Mouse (Mus musculus): ENCODE measurements around the gene Cyp27b1. TPM values are rescaled to one million over a fixed set of nuclear protein-coding genes. Genes with fewer than 3 reads are reported as not detected.

Cyp27b1 gene
- polyA plus RNA-seq, 1 experiment: 0.32 TPM

DNA sequence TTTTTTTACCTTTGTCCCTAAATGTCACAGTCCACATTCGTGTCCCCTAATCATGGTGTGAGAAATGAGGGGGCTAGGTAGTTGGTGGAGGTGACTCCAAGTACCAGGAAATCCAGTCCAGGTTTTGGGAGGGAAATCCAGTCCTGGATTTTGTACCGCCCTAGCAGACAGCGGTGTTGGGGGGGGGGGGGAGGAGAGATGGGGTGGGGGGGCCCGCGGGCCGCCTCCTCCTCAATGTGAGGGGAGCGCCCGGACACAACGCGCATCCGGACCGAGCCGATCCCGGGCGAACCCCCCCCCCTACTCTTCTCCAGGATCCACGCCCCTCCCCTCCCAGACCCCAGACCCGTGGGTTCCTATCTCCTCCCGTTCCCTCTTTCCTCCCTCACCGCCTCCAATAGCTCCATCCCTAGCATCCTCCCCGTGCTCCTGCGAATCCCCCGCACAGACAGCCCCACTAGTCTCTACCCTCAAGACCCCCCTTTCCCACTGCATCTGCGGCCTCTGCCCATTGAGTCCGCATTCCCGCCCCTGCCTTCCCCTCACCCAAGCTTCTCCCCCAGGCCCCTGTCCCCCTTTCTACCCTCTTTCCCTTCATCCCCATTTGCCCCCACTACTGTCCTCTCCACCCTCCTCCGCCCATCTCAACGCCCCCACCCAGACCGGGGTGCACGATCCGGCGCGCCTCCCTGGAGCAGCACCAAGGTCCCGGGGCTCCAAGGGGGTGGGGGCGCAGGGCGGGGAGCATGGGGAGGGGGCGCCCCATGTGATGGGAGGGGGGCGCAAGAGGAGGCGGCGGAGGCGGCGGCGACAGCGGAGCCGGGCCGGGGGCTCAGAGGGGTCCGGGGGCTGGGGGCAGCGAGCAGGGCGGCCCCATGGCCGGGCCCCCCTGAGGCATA is 30.9 kb downstream of the Cyp27b1 start:
- no peak for TF ChIP-seq POLR2A (IDR thresholded peaks at IDR 0.05; ENCODE audit: control insufficient read depth, extremely low read depth, insufficient read depth, low read length, poor library complexity)
- TF ChIP-seq CTCF (IDR thresholded peaks at IDR 0.05; ENCODE audit: borderline replicate concordance, control insufficient read depth, extremely low read depth, insufficient read depth, low read length, poor library complexity): no peak
- no peak overlapping the region for H3K27ac ChIP-seq (ENCODE audit: control insufficient read depth, insufficient read depth, low read length)
- no peak for DNase-seq
- no peak overlapping the region for H3K4me3 ChIP-seq (ENCODE audit: control insufficient read depth, insufficient read depth, low read length)
- WGBS: 89% methylated on average over 45 of the region's 49 CpGs
- H3K4me1 ChIP-seq (replicated peaks; ENCODE audit: control insufficient read depth, insufficient read depth, low read length): peaks cover 22% of the 10 kb centered on the region
- H3K27me3 ChIP-seq (ENCODE audit: control insufficient read depth, insufficient read depth, low read length): no peaks in the 10 kb centered on the region
- H3K36me3 ChIP-seq (ENCODE audit: control insufficient read depth, insufficient read depth, low read length): peaks cover 16% of the 10 kb centered on the region

DNA sequence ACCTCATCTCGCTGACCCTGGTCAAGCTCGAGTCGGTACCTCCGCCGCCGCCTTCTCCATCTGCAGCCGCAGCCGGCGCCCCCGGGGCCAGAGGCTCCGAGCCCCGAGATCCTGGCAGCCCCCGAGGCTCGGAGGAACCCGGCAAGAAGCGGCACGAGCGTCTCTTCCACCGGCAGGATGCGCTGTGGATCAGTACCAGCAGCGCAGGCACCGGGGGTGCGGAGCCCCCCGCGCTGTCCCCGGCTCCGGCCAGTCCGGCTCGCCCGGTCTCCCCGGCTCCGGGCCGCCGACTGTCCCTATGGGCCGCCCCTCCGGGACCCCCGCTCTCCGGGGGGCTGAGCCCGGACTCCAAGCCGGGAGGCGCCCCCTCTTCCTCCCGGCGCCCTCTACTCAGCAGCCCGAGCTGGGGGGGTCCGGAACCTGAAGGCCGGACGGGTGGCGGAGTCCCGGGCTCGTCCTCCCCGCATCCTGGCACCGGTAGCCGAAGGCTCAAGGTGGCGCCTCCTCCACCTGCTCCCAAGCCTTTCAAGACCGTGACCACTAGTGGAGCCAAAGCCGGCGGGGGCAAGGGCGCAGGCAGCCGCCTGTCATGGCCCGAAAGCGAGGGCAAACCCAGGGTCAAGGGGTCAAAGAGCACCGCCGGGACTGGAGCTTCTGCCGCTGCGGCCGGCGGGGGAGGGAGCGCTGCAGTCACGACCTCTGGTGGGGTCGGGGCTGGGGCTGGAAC is 31.8 kb downstream of the Cyp27b1 start:
- 92% methylated on average over 70 of the region's 70 CpGs for WGBS
- H3K27me3 ChIP-seq (ENCODE audit: control insufficient read depth, insufficient read depth, low read length): no peaks in the 10 kb centered on the region
- TF ChIP-seq CTCF (IDR thresholded peaks at IDR 0.05; ENCODE audit: borderline replicate concordance, control insufficient read depth, extremely low read depth, insufficient read depth, low read length, poor library complexity): no peak
- TF ChIP-seq POLR2A (IDR thresholded peaks at IDR 0.05; ENCODE audit: control insufficient read depth, extremely low read depth, insufficient read depth, low read length, poor library complexity): no peak
- peaks cover 24% of the 10 kb centered on the region for H3K36me3 ChIP-seq (ENCODE audit: control insufficient read depth, insufficient read depth, low read length)
- no peak overlapping the region for H3K4me3 ChIP-seq (ENCODE audit: control insufficient read depth, insufficient read depth, low read length)
- no peak for DNase-seq
- H3K27ac ChIP-seq (ENCODE audit: control insufficient read depth, insufficient read depth, low read length): no peak overlapping the region
- H3K4me1 ChIP-seq (replicated peaks; ENCODE audit: control insufficient read depth, insufficient read depth, low read length): peaks cover 22% of the 10 kb centered on the region

DNA sequence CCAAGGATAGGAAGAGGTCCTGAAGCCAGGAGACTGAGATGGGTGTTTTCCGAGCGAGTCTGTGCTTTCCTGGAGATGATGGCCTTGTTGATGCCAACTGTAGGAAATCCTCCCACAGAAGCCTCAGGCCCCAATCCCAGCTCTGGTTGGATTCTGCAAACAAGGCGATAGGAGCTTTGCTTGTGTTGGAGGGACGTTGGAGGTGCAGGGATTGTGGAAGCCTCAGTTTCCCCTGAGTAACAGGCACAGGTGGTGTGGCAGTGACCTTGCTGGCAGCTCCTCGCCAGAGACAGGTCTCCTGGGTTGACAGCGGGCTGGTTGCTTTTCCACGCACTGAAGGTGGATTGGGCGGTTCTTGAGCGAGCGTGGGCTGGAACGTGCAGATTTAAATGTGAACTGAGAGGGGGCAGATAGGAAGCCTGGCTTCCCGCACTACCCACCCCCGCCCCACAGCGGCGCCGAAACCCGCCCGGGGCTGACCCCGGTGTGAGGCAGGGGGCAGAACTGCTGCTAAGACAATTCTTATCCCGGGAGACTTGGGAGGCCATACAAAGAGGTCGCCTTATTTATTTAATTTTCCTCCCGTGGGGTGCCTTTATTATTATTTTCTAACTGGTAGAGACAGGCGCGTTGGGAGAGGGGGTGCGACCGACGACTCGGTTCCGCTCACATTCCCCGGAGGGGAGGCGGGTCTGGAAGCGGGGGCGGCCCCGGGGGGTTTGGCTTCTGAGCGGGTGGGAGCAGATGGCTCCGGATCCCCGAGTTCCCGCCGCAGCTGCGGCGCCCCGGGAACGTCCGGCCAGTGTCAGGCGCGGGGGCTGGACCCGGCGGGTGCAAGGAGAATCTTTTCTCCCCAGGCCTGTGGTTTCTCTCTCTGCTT is 33.1 kb downstream of the Cyp27b1 start:
- 94% methylated on average over 48 of the region's 48 CpGs for WGBS
- peaks cover 30% of the 10 kb centered on the region for H3K36me3 ChIP-seq (ENCODE audit: control insufficient read depth, insufficient read depth, low read length)
- no peak overlapping the region for H3K4me3 ChIP-seq (ENCODE audit: control insufficient read depth, insufficient read depth, low read length)
- TF ChIP-seq POLR2A (IDR thresholded peaks at IDR 0.05; ENCODE audit: control insufficient read depth, extremely low read depth, insufficient read depth, low read length, poor library complexity) (no peak), CTCF (IDR thresholded peaks at IDR 0.05; ENCODE audit: borderline replicate concordance, control insufficient read depth, extremely low read depth, insufficient read depth, low read length, poor library complexity) (no peak)
- DNase-seq: no peak
- no peaks in the 10 kb centered on the region for H3K27me3 ChIP-seq (ENCODE audit: control insufficient read depth, insufficient read depth, low read length)
- H3K27ac ChIP-seq (ENCODE audit: control insufficient read depth, insufficient read depth, low read length): no peak overlapping the region
- peaks cover 17% of the 10 kb centered on the region for H3K4me1 ChIP-seq (replicated peaks; ENCODE audit: control insufficient read depth, insufficient read depth, low read length)

- Histone ChIP-seq H3K4me3 (ENCODE audit: control insufficient read depth, insufficient read depth, low read length) (no peak overlapping the region), H3K27me3 (ENCODE audit: control insufficient read depth, insufficient read depth, low read length) (no peaks in the 10 kb centered on the region), H3K36me3 (ENCODE audit: control insufficient read depth, insufficient read depth, low read length) (peaks cover 33% of the 10 kb centered on the region), H3K4me1 (replicated peaks; ENCODE audit: control insufficient read depth, insufficient read depth, low read length) (peaks cover 10% of the 10 kb centered on the region), H3K27ac (ENCODE audit: control insufficient read depth, insufficient read depth, low read length) (no peak overlapping the region)
- no peak for TF ChIP-seq POLR2A (IDR thresholded peaks at IDR 0.05; ENCODE audit: control insufficient read depth, extremely low read depth, insufficient read depth, low read length, poor library complexity)
- TF ChIP-seq CTCF (IDR thresholded peaks at IDR 0.05; ENCODE audit: borderline replicate concordance, control insufficient read depth, extremely low read depth, insufficient read depth, low read length, poor library complexity): no peak
- no peak for DNase-seq
- 83% methylated on average over 8 of the region's 8 CpGs for WGBS
These were observed 34.1 kb downstream of the Cyp27b1 start for GRCm38 (mm10) chr10:127081996-127082620.

GRCm38 (mm10) chr10:127083292-127083914 is 35.4 kb downstream of the Cyp27b1 start:
- no peak overlapping the region for H3K4me3 ChIP-seq (ENCODE audit: control insufficient read depth, insufficient read depth, low read length)
- WGBS: 93% methylated on average over 8 of the region's 8 CpGs
- H3K4me1 ChIP-seq (replicated peaks; ENCODE audit: control insufficient read depth, insufficient read depth, low read length): no peaks in the 10 kb centered on the region
- no peaks in the 10 kb centered on the region for H3K27me3 ChIP-seq (ENCODE audit: control insufficient read depth, insufficient read depth, low read length)
- peaks cover 45% of the 10 kb centered on the region for H3K36me3 ChIP-seq (ENCODE audit: control insufficient read depth, insufficient read depth, low read length)
- H3K27ac ChIP-seq (ENCODE audit: control insufficient read depth, insufficient read depth, low read length): no peak overlapping the region
- DNase-seq: no peak
- TF ChIP-seq CTCF (IDR thresholded peaks at IDR 0.05; ENCODE audit: borderline replicate concordance, control insufficient read depth, extremely low read depth, insufficient read depth, low read length, poor library complexity): no peak
- TF ChIP-seq POLR2A (IDR thresholded peaks at IDR 0.05; ENCODE audit: control insufficient read depth, extremely low read depth, insufficient read depth, low read length, poor library complexity): no peak

Measured in thymus, adult 2 months (tissue).